Mouse (Mus musculus) stomach, embryonic 16.5 days (tissue): ENCODE results near the gene Kdelc2. TPM values are rescaled to one million over a fixed set of nuclear protein-coding genes. Genes with fewer than 3 reads are reported as not detected.

Experiments used
- ATAC-seq: fragments of 200-750 bp; cut with Nextera tagmentation; 2 replicates; pipeline ENCODE4 v1.8.0; 2017; ENCODE audit warnings: moderate number of reproducible peaks, moderate TSS enrichment; ENCODE audit not compliant: insufficient read depth, low FRiP score
- H3K27ac ChIP-seq: fragments of 300-500 bp; sonication (generic); 2 replicates; pipeline ENCODE4 v1.5.1; 2014; ENCODE audit warnings: low read length
- H3K27me3 ChIP-seq: fragments of 300-500 bp; sonication (generic); 2 replicates; pipeline ENCODE4 v1.6.1; 2014; ENCODE audit warnings: low read length, control low read depth, mixed read lengths; ENCODE audit not compliant: control insufficient read depth, insufficient read depth
- H3K36me3 ChIP-seq: fragments of 300-500 bp; sonication (generic); 2 replicates; pipeline ENCODE4 v1.6.1; 2014; ENCODE audit warnings: low read length; ENCODE audit not compliant: control insufficient read depth, insufficient read depth
- H3K4me1 ChIP-seq: fragments of 300-500 bp; sonication (generic); 2 replicates; pipeline ENCODE4 v1.6.1; 2014; ENCODE audit warnings: low read length, control low read depth, mixed read lengths; ENCODE audit not compliant: control insufficient read depth, insufficient read depth
- H3K4me2 ChIP-seq: fragments of 300-500 bp; sonication (generic); 2 replicates; pipeline ENCODE4 v1.6.1; 2014; ENCODE audit warnings: low read depth, low read length, mixed read lengths
- H3K4me3 ChIP-seq: fragments of 300-500 bp; sonication (generic); replicated peaks from 2 replicates; pipeline ENCODE4 v1.5.1; 2014; ENCODE audit warnings: mild to moderate bottlenecking, low read length
- H3K9ac ChIP-seq: fragments of 300-500 bp; sonication (generic); 2 replicates; pipeline ENCODE4 v1.6.1; 2014; ENCODE audit warnings: low read length
- H3K9me3 ChIP-seq: fragments of 300-500 bp; sonication (generic); replicated peaks from 2 replicates; pipeline ENCODE4 v1.6.1; 2016; ENCODE audit warnings: low read length, control low read depth; ENCODE audit not compliant: control insufficient read depth
- WGBS: fragments of 180-500 bp; shearing (Covaris S2); extraction: QIAGEN DNeasy Blood & Tissue Kit; methylation state at CpG from one replicate; pipeline ENCODE4 v1.1.7; 2014; 5-methylcytosine and 5-hydroxymethylcytosine counted together
- polyA plus RNA-seq: library from polyadenylated mRNA; unstranded; fragments of >200 nt; fragmentation: Nextera tagmentation; extraction: Ambion mirVana; gene quantifications from 2 replicates; pipeline ENCODE4 v1.2.1, GENCODE M21; 2015

Kdelc2 gene
- polyA plus RNA-seq, 1 experiment from 2014 or later, result 33.5 TPM

DNA sequence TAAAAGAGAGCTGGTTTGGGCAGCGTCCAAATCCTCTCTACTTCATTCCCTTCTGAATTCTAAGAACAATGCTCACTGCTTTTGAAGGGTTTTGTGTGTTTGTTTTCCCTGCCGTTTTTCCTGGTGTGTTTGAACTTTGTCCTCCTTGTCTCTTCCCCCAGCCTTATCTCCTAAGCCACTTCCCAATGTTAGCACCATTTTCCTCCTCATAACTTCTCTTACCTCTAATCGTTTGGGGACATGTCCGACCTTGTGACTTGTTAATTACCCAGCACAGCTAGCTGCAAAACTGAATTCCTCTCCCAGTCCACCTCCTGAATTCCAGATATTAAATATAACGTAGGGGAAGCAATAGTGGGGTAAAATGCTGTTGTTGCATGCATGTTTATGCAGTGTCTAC lies 6.2 kb upstream of the Kdelc2 start:
- Histone ChIP-seq H3K4me1 (peaks cover 16% of the 10 kb centered on the region), H3K4me2 (no peak overlapping the region), H3K4me3 (no peak overlapping the region), H3K27me3 (no peaks in the 10 kb centered on the region), H3K9ac (no peak overlapping the region), H3K27ac (no peak overlapping the region), H3K9me3 (no peaks in the 10 kb centered on the region), H3K36me3 (no peaks in the 10 kb centered on the region; the same call in 1 of the 2 replicates)
- no peak for ATAC-seq
- 44% methylated on average over 5 of the region's 5 CpGs for WGBS

DNA sequence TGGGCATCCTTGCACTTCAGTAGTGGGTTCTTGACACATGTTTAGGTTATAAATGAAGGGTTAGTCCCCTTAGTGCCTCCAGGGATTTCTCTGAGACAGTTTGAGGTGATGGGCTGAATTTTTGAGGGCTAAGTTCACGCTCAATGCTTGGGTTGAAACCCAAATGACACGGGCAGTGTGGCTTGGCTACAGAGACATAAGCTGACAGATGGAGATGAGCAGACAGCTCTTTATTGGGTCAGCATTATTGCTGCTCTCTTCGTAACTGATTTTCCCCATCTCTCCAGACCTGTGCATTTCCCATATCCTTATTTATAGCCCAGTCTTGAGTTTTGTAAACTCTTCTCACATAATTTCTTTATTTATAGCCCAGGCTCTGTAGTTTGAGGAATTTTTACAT lies 5.7 kb upstream of the Kdelc2 start:
- 60% methylated on average over 3 of the region's 3 CpGs for WGBS
- H3K27me3 ChIP-seq, result no peaks in the 10 kb centered on the region
- peaks cover 20% of the 10 kb centered on the region for H3K4me1 ChIP-seq
- ATAC-seq, result no peak
- H3K27ac ChIP-seq, result no peak overlapping the region
- no peaks in the 10 kb centered on the region for H3K9me3 ChIP-seq
- no peaks in the 10 kb centered on the region; the same call in 1 of the 2 replicates for H3K36me3 ChIP-seq
- H3K4me2 ChIP-seq, result no peak overlapping the region
- no peak overlapping the region for H3K4me3 ChIP-seq
- no peak overlapping the region for H3K9ac ChIP-seq

DNA sequence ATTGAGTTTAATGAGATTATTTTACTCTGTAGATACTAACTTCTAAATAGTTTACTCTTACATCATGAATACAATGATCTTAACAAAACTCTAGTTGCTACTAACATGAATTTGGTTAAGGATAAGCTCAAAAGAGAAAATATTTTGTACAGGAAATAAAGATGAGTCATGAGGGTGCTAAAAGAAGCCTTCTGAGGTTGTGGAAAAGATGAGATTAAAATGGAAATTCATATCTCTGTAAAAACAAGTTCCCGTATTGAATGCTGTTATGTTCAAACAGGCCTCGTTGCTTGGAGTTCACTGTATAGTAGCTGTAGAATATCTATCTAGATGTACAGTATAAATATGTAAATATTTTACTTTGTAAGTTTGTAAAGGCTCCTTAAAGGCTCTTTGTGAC lies 3.2 kb upstream of the Kdelc2 start:
- Histone ChIP-seq H3K4me2 (no peak overlapping the region), H3K27ac (no peak overlapping the region), H3K4me3 (no peak overlapping the region), H3K4me1 (peaks cover 25% of the 10 kb centered on the region), H3K36me3 (no peaks in the 10 kb centered on the region), H3K9me3 (no peaks in the 10 kb centered on the region), H3K27me3 (no peaks in the 10 kb centered on the region), H3K9ac (no peak overlapping the region)
- ATAC-seq, result no peak
- WGBS, result 56% methylated on average over 2 of the region's 2 CpGs

DNA sequence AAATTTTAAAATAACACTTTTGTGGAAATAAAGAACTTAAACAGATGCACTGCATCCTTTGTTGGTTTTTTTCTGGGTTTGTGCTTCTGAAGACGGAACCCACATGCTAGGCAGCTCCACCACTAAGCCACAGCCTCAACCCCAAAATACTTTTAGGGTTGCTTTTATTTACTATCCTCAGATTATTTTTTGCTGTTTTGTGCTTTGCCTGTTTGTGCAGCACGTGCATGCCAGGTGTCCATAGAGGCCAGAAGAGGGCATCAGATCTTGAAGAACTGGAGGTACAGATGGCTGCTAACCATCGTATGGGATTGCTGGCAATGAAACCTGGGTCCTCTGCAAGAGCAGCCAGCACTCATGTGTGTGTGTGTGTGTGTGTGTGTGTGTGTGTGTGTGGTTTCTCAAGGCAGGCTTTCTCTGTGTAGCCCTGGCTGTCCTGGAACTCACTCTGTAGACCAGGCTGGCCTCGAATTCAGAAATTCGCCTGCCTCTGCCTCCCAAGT lies 2.7 kb upstream of the Kdelc2 start:
- 80% methylated on average over 5 of the region's 5 CpGs for WGBS
- H3K4me3 ChIP-seq, result no peak overlapping the region
- H3K27ac ChIP-seq, result no peak overlapping the region
- H3K4me2 ChIP-seq, result no peak overlapping the region
- no peak overlapping the region for H3K9ac ChIP-seq
- peaks cover 24% of the 10 kb centered on the region for H3K4me1 ChIP-seq
- H3K9me3 ChIP-seq, result no peaks in the 10 kb centered on the region
- no peak for ATAC-seq
- no peaks in the 10 kb centered on the region for H3K36me3 ChIP-seq
- no peaks in the 10 kb centered on the region for H3K27me3 ChIP-seq

DNA sequence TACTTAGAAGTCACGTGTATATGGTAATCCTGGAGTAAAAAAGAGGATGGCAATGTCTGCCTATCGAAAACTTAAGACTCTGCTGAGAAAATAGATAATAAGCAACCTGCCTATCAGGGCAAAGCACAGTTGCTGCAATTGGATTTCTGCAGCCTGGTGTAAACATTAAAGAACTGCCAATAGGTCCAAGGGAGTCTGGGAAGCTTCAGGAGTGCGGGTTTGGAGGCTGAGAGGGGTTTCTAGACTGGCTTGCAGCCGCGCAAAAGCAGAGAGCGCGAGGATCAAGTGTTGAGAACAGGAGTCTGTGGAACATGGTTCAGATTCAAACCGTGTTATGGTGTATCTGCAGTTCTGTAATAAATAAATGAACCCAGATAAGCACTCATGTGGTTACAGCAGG lies 1.0 kb downstream of the Kdelc2 start:
- peak; percentile 31; the same call in 1 of the 2 replicates for ATAC-seq
- Histone ChIP-seq H3K27ac (peak overlapping the region; percentile 100), H3K4me2 (peak overlapping the region; percentile 83), H3K4me1 (peaks cover 8% of the 10 kb centered on the region), H3K36me3 (0 out of 2 replicates have a peak, but pooled peaks cover 6% of the 10 kb centered on the region), H3K9ac (peak overlapping the region; percentile 98), H3K4me3 (peak overlapping the region; percentile 81), H3K27me3 (no peaks in the 10 kb centered on the region), H3K9me3 (no peaks in the 10 kb centered on the region)
- WGBS, result 2% methylated on average over 8 of the region's 8 CpGs

DNA sequence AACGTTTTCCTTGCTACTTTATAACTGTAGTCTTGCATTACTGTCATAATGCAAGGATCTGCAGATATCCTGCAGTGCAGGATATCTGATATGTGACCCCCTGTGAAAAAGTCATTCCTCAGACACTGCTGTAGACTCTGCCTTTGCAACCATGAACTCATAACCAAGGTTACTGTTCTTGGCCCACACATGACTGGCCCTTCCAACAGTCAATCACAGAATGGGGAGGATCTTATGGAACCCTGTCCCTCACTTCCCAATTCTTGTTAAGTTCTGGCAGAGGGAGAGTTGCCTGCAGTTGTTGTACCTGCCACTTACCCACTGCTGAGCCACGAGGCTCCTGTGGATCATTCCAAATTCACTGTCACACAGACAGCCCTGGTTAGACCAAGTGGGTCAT lies 3.6 kb downstream of the Kdelc2 start:
- Histone ChIP-seq H3K27me3 (no peaks in the 10 kb centered on the region), H3K4me2 (no peak overlapping the region), H3K27ac (no peak overlapping the region), H3K4me1 (peaks cover 8% of the 10 kb centered on the region), H3K9ac (no peak overlapping the region), H3K4me3 (no peak overlapping the region), H3K36me3 (peaks cover 10% of the 10 kb centered on the region; the same call in 1 of the 2 replicates), H3K9me3 (no peaks in the 10 kb centered on the region)
- no peak for ATAC-seq
- WGBS, result 75% methylated on average over 2 of the region's 2 CpGs

DNA sequence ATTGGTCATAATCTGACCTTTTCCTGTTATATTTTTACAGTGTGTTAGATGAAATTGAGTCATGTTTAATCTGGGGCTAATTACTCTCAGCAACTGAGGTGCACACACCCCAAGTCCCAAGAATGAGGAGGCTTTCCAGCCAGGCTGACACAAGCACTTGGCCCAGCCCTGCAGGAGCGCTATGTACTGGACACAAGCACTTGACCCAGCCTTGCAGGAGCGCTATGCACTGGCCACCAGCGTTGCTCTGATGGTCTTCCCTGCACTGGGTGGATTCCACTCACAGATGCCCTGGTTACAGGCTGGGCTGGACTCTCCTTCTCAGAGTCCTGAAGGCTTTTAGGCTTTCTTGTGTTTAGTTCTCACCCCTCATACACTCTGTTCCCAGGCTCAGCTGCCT lies 5.3 kb downstream of the Kdelc2 start:
- ATAC-seq, result no peak
- H3K36me3 ChIP-seq, result peaks cover 14% of the 10 kb centered on the region; the same call in 1 of the 2 replicates
- no peaks in the 10 kb centered on the region for H3K27me3 ChIP-seq
- 86% methylated on average over 3 of the region's 3 CpGs for WGBS
- H3K9me3 ChIP-seq, result no peaks in the 10 kb centered on the region
- no peak overlapping the region for H3K4me2 ChIP-seq
- no peak overlapping the region for H3K27ac ChIP-seq
- peaks cover 5% of the 10 kb centered on the region; the same call in 1 of the 2 replicates for H3K4me1 ChIP-seq
- no peak overlapping the region for H3K4me3 ChIP-seq
- no peak overlapping the region for H3K9ac ChIP-seq

DNA sequence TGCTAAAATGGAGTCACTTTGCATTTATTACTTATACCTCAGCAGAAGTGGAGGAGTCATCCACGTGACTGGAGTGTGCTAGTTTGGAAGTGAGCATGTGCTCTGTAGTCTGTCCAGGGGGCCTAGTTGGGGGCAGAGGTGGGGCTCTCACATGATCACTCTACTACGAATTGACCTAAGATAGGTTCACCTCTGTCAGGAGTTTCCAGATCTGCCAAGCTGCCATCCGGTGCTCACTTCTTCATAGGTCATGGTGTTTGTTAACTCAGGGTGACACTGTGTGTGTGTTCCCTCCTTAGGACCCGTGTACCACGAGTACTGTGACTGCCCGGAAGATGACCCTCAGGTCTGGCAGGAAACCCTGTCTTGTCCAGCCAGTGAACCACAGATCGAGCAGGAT lies 6.3 kb downstream of the Kdelc2 start:
- Histone ChIP-seq H3K4me2 (no peak overlapping the region), H3K27ac (no peak overlapping the region), H3K9ac (no peak overlapping the region), H3K9me3 (no peaks in the 10 kb centered on the region), H3K27me3 (no peaks in the 10 kb centered on the region), H3K4me1 (peaks cover 4% of the 10 kb centered on the region; the same call in 1 of the 2 replicates), H3K36me3 (peaks cover 14% of the 10 kb centered on the region; the same call in 1 of the 2 replicates), H3K4me3 (no peak overlapping the region)
- no peak for ATAC-seq
- 73% methylated on average over 7 of the region's 7 CpGs for WGBS

DNA sequence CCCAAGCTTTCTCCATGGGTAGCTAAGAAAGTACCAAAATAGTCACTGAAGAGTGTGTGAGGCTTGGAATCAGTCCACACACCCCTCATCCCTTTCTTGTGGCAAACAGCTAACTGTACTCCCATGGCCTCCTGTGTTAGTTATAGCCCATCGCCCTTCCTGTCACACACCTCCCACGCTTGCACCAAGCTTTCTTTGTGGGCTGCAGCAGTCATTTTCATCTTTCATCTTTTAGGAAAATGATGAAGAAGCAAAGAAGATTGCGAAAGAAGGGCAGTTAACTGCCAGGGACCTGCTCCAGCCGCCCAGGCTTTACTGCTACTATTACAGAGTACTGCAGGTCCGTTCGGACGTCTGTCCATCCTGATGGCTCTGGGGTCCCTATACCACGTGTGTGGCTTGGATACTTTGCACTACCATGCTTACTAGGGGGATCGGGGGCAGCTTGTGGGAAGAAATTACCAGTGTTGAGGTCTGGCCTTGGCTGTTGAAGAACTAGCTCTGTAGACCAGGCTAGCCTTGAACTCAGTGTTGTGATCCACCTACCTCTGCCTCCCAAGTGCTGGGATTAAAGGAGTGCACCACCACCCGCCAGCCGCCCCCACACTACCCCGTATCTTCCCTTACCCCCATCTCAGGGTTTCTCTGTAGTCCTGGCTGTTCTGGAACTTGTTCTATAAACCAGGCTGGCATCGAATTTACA lies 14.0 kb downstream of the Kdelc2 start:
- Histone ChIP-seq H3K36me3 (peaks cover 4% of the 10 kb centered on the region; the same call in 1 of the 2 replicates), H3K4me3 (no peak overlapping the region), H3K4me2 (no peak overlapping the region), H3K9me3 (no peaks in the 10 kb centered on the region), H3K4me1 (peaks cover 5% of the 10 kb centered on the region; the same call in 1 of the 2 replicates), H3K9ac (no peak overlapping the region), H3K27me3 (no peaks in the 10 kb centered on the region), H3K27ac (no peak overlapping the region)
- WGBS, result 76% methylated on average over 13 of the region's 13 CpGs
- no peak for ATAC-seq
